Mouse (Mus musculus) A20 (cell line): ENCODE data around the gene Xlr5b.
"Not testable (repeated sequence)": the region's sequence is repeated elsewhere in the genome, so short reads cannot be mapped to it uniquely, and the experiment has no call there.

Experiments used
- DNase-seq: peaks from one replicate; pipeline ENCODE4 v3.0.0-alpha.2; 2011; ENCODE audit warnings: low read depth, low spot score

Gene Xlr5b

GRCm38 (mm10) chrX:73148496-73148895 lies at the start of gene Xlr5b:
Gene Xlr5b, plus strand, starts transcription at chrX:73148796.
- DNase-seq: not testable (repeated sequence)

- DNase-seq: not testable (repeated sequence)
Observed at GRCm38 (mm10) chrX:73116747-73117146, 31.8 kb upstream of the Xlr5b start, which contains the start of gene Gm14685. Gene Gm14685, plus strand, starts transcription at chrX:73117047.

- DNase-seq: not testable (repeated sequence)
Observed at GRCm38 (mm10) chrX:73122859-73123829, 25.5 kb upstream of the Xlr5b start.

GRCm38 (mm10) chrX:73143218-73143618 lies 5.4 kb upstream of the Xlr5b start:
- not testable (repeated sequence) for DNase-seq

- not testable (repeated sequence) for DNase-seq
Observed at GRCm38 (mm10) chrX:73149350-73149749, 754 bp downstream of the Xlr5b start, which contains the start of gene DXBay18. Gene DXBay18, minus strand, starts transcription at chrX:73149450.

GRCm38 (mm10) chrX:73176889-73177288 lies 28.3 kb downstream of the Xlr5b start, which contains the start of gene Spin2d:
Gene Spin2d, minus strand, starts transcription at chrX:73176989.
- not testable (repeated sequence) for DNase-seq

GRCm38 (mm10) chrX:73191934-73192333 lies 43.3 kb downstream of the Xlr5b start, which contains the start of gene Xlr3b:
Gene Xlr3b, plus strand, starts transcription at chrX:73192207.
- not testable (repeated sequence) for DNase-seq
